Mouse (Mus musculus) heart, postnatal 0 days (tissue): ENCODE measurements around the gene Nyap1.

Experiments
- CTCF ChIP-seq: IDR thresholded peaks from 2 replicates; pipeline ENCODE4 v1.5.1; 2016; ENCODE audit warnings: antibody characterized with exemption, control low read depth, low read depth
- EP300 ChIP-seq: IDR thresholded peaks from 2 replicates; pipeline ENCODE4 v1.6.1; 2016; ENCODE audit warnings: antibody characterized with exemption, low read depth

GRCm38 (mm10) chr5:137733638-137734288 lies 7.6 kb downstream of the Nyap1 start:
- no peak for TF ChIP-seq CTCF
- no peak for TF ChIP-seq EP300
